ENCODE assay signal across 8 mouse cellular contexts in genomic region chr6:90514883-90515405, GRCm38 (mm10). TPM values are rescaled to one million over a fixed set of nuclear protein-coding genes. Genes with fewer than 3 reads are reported as not detected.
DNase-seq lines count a peak whose midpoint lies in the region; ATAC-seq and TF ChIP-seq lines count a peak whose summit lies in the region.

No protein-coding gene starts in this region.

- H3K4me2 ChIP-seq in heart, embryonic 12.5 days, result no peak overlapping the region
- no peak overlapping the region for H3K4me2 ChIP-seq in kidney, embryonic 16.5 days (replicated peaks; ENCODE audit: low read depth, low read length)
- H3K4me2 ChIP-seq in stomach, embryonic 15.5 days, result no peak overlapping the region

- H3K27me3 ChIP-seq in heart, embryonic 12.5 days (replicated peaks), result no peaks in the 10 kb centered on the region
- no peaks in the 10 kb centered on the region for H3K27me3 ChIP-seq in kidney, embryonic 16.5 days (ENCODE audit: insufficient read depth, low read length)
- H3K27me3 ChIP-seq in liver, adult 2 months (ENCODE audit: control insufficient read depth, insufficient read depth, low read length), result no peaks in the 10 kb centered on the region
- H3K27me3 ChIP-seq in stomach, embryonic 15.5 days (replicated peaks), result no peaks in the 10 kb centered on the region

- H3K4me3 ChIP-seq in heart, embryonic 12.5 days, result no peak overlapping the region
- H3K4me3 ChIP-seq in kidney, embryonic 16.5 days (ENCODE audit: low read length), result no peak overlapping the region
- no peak overlapping the region for H3K4me3 ChIP-seq in liver, adult 2 months (ENCODE audit: insufficient read depth, low read depth, low read length)
- H3K4me3 ChIP-seq in stomach, embryonic 15.5 days (replicated peaks), result no peak overlapping the region

- peak; percentile 26 for DNase-seq in 3134 (ENCODE audit: extremely low read depth, insufficient read length, low spot score)
- DNase-seq in brain, adult 2 months (ENCODE audit: low read depth, low spot score), result peak; percentile 89
- DNase-seq in liver, adult 2 months (ENCODE audit: extremely low read depth, low read depth, low spot score), result peak; percentile 98
- DNase-seq in neural tube, embryonic 10.5 days (ENCODE audit: extremely low spot score, low spot score), result peak; percentile 87

- no peaks in the 10 kb centered on the region for H3K36me3 ChIP-seq in heart, embryonic 12.5 days
- H3K36me3 ChIP-seq in kidney, embryonic 16.5 days (ENCODE audit: insufficient read depth, low read length), result no peaks in the 10 kb centered on the region
- H3K36me3 ChIP-seq in liver, adult 2 months (ENCODE audit: control insufficient read depth, insufficient read depth, low read length), result no peaks in the 10 kb centered on the region
- no peaks in the 10 kb centered on the region for H3K36me3 ChIP-seq in stomach, embryonic 15.5 days

- no peak overlapping the region for H3K9ac ChIP-seq in heart, embryonic 12.5 days
- H3K9ac ChIP-seq in kidney, embryonic 16.5 days (replicated peaks; ENCODE audit: low read length), result no peak overlapping the region
- peak overlapping the region; percentile 56 for H3K9ac ChIP-seq in liver, adult 2 months (ENCODE audit: low read depth, low read length)
- H3K9ac ChIP-seq in stomach, embryonic 15.5 days, result no peak overlapping the region

- H3K4me1 ChIP-seq in heart, embryonic 12.5 days (replicated peaks), result peaks cover 7% of the 10 kb centered on the region; the same call in 1 of the 2 replicates
- H3K4me1 ChIP-seq in kidney, embryonic 16.5 days (ENCODE audit: insufficient read depth, low read length), result peaks cover 2% of the 10 kb centered on the region; the same call in 1 of the 2 replicates
- peaks cover 12% of the 10 kb centered on the region for H3K4me1 ChIP-seq in liver, adult 2 months (ENCODE audit: control insufficient read depth, insufficient read depth, low read length)
- H3K4me1 ChIP-seq in stomach, embryonic 15.5 days, result 0 out of 2 replicates have a peak, but pooled peaks cover 3% of the 10 kb centered on the region

- no peaks in the 10 kb centered on the region for H3K9me3 ChIP-seq in heart, embryonic 12.5 days (replicated peaks)
- H3K9me3 ChIP-seq in kidney, embryonic 16.5 days (ENCODE audit: low read length), result no peaks in the 10 kb centered on the region
- no peaks in the 10 kb centered on the region for H3K9me3 ChIP-seq in stomach, embryonic 15.5 days

- WGBS in heart, embryonic 12.5 days, result 32% methylated on average over 4 of the region's 4 CpGs
- WGBS in kidney, embryonic 16.5 days, result 38% methylated on average over 4 of the region's 4 CpGs
- WGBS in liver, adult 2 months, result 19% methylated on average over 4 of the region's 4 CpGs
- 32% methylated on average over 4 of the region's 4 CpGs for WGBS in stomach, embryonic 15.5 days

- TF ChIP-seq CTCF in liver, adult 2 months (IDR thresholded peaks at IDR 0.05; ENCODE audit: low read depth, low read length), result peak; percentile 93

- no peak overlapping the region for H3K27ac ChIP-seq in heart, embryonic 12.5 days (ENCODE audit: poor library complexity, severe bottlenecking)
- no peak overlapping the region for H3K27ac ChIP-seq in kidney, embryonic 16.5 days (ENCODE audit: low read length)
- H3K27ac ChIP-seq in liver, adult 2 months (replicated peaks; ENCODE audit: insufficient read depth, low read depth, low read length), result peak overlapping the region; percentile 94
- no peak overlapping the region for H3K27ac ChIP-seq in stomach, embryonic 15.5 days

- no peak for TF ChIP-seq POLR2A in liver, adult 2 months (IDR thresholded peaks at IDR 0.05; ENCODE audit: extremely low read depth, insufficient read depth, low read length)

- ATAC-seq in erythroblast, adult 5-6 weeks (replicated peaks; ENCODE audit: low FRiP score, poor library complexity, severe bottlenecking), result 0 out of 2 replicates have a peak, but pooled peaks have one; percentile 39
- peak; percentile 51 for ATAC-seq in heart, embryonic 12.5 days (ENCODE audit: insufficient number of reproducible peaks, low FRiP score)
- ATAC-seq in kidney, embryonic 16.5 days (ENCODE audit: low FRiP score, low TSS enrichment), result peak; percentile 69
- ATAC-seq in stomach, embryonic 15.5 days (ENCODE audit: insufficient read depth, low FRiP score, low read depth), result peak; percentile 91

- no peaks in the 10 kb centered on the region for H3K79me2 ChIP-seq in liver, adult 2 months (ENCODE audit: control insufficient read depth, insufficient read depth, low read length)

RNA-seq across cellular contexts. Expression of gene Aldh1l1, which starts 28.7 kb away (rescaled TPM):
- not detected in 2 replicates for total RNA-seq in erythroblast, adult 5-6 weeks (2015; ENCODE audit: low replicate concordance)
- total RNA-seq in erythroblast, adult 5-6 weeks (2017; ENCODE audit: low replicate concordance), result 1.2 TPM in 1 of 2 replicates, not detected in the other
- 1.1 and 2.1 TPM in 2 replicates for polyA plus RNA-seq in heart, embryonic 12.5 days (2016; fragmentation: Nextera tagmentation; extraction: Ambion mirVana)
- polyA plus RNA-seq in kidney, embryonic 16.5 days (2015; fragmentation: Nextera tagmentation; extraction: Ambion mirVana), result 21.1 and 23.4 TPM in 2 replicates
- total RNA-seq in liver, adult 2 months (2014; rRNA removed), result 1,071 and 1,237 TPM in 2 replicates
- 834 and 897 TPM in 2 replicates for polyA plus RNA-seq in liver, adult 2 months (2012; rRNA removed)
- polyA plus RNA-seq in stomach, embryonic 15.5 days (2015; fragmentation: Nextera tagmentation; extraction: Ambion mirVana), result 10.1 and 10.5 TPM in 2 replicates

RNA-seq across cellular contexts. Expression of gene Klf15, which starts 52.6 kb away (rescaled TPM):
- not detected in 2 replicates for total RNA-seq in erythroblast, adult 5-6 weeks (2015; ENCODE audit: low replicate concordance)
- total RNA-seq in erythroblast, adult 5-6 weeks (2017; ENCODE audit: low replicate concordance), result 0.42 and 0.43 TPM in 2 replicates
- polyA plus RNA-seq in heart, embryonic 12.5 days (2016; fragmentation: Nextera tagmentation; extraction: Ambion mirVana), result 6.6 and 7.3 TPM in 2 replicates
- 16.1 TPM in 2 replicates for polyA plus RNA-seq in kidney, embryonic 16.5 days (2015; fragmentation: Nextera tagmentation; extraction: Ambion mirVana)
- 148 and 168 TPM in 2 replicates for total RNA-seq in liver, adult 2 months (2014; rRNA removed)
- polyA plus RNA-seq in liver, adult 2 months (2012; rRNA removed), result 147 and 252 TPM in 2 replicates
- 11.5 and 13.5 TPM in 2 replicates for polyA plus RNA-seq in stomach, embryonic 15.5 days (2015; fragmentation: Nextera tagmentation; extraction: Ambion mirVana)

Comparison
In these comparisons a context has a peak if more than half of its experiments do, and no peak if none do; other contexts are left out.
1. DNase-seq: peak in every context shown above with its lines; median percentile 98 in liver, adult 2 months; 89 in brain, adult 2 months; 87 in neural tube, embryonic 10.5 days; 26 in 3134.
2. ATAC-seq: peak in every context shown above with its lines; median percentile 91 in stomach, embryonic 15.5 days; 69 in kidney, embryonic 16.5 days; 51 in heart, embryonic 12.5 days; 39 in erythroblast, adult 5-6 weeks.
3. RNA of gene Aldh1l1, which starts 28.7 kb away (polyA plus RNA-seq): 834 to 897 TPM in liver, adult 2 months; 21.1 to 23.4 TPM in kidney, embryonic 16.5 days, 10.1 to 10.5 TPM in stomach, embryonic 15.5 days and 1.1 to 2.1 TPM in heart, embryonic 12.5 days; every median in the first group is over 10 times any median in the second.